In genomic region chr4:93335118-93336003, GRCm38 (mm10) we compare ENCODE assay signal across 8 mouse cellular contexts. TPM values are rescaled to one million over a fixed set of nuclear protein-coding genes. Genes with fewer than 3 reads are reported as not detected.
DNase-seq lines count a peak whose midpoint lies in the region; ATAC-seq and TF ChIP-seq lines count a peak whose summit lies in the region.

TSS of gene Tusc1 (minus strand) at chr4:93335511.

- H3K4me3 ChIP-seq in C2C12 (ENCODE audit: insufficient read depth, poor library complexity, severe bottlenecking), result peak within 1 kb of the TSS; percentile 46
- H3K4me3 ChIP-seq in heart, embryonic 12.5 days, result peak within 1 kb of the TSS; percentile 78
- H3K4me3 ChIP-seq in kidney, postnatal 0 days (replicated peaks; ENCODE audit: low read depth, low read length), result peak within 1 kb of the TSS; percentile 73
- H3K4me3 ChIP-seq in liver, adult 2 months (ENCODE audit: insufficient read depth, low read depth, low read length), result peak within 1 kb of the TSS; percentile 86
- peak within 1 kb of the TSS; percentile 79 for H3K4me3 ChIP-seq in stomach, embryonic 14.5 days (ENCODE audit: low read depth, low read length)

- H3ac ChIP-seq in C2C12 (ENCODE audit: control insufficient read depth, insufficient read length, low read depth), result peak within 1 kb of the TSS; percentile 95

- DNase-seq in brain, embryonic 14.5 days (ENCODE audit: low read depth), result peak; percentile 90
- DNase-seq in kidney, postnatal 0 days (ENCODE audit: low spot score), result peak; percentile 77
- peak; percentile 61 for DNase-seq in liver, adult 2 months (ENCODE audit: extremely low read depth, low read depth, low spot score)

- TF ChIP-seq POLR2A in brain, embryonic 14.5 days (IDR thresholded peaks at IDR 0.05; ENCODE audit: borderline replicate concordance, extremely low read depth, insufficient read depth, insufficient read length, poor library complexity, severe bottlenecking), result peak; percentile 66
- TF ChIP-seq POLR2A in liver, adult 2 months (IDR thresholded peaks at IDR 0.05; ENCODE audit: extremely low read depth, insufficient read depth, low read length), result no peak

- H3K4me1 ChIP-seq in heart, embryonic 12.5 days (replicated peaks), result no peaks in the 10 kb centered on the region
- no peaks in the 10 kb centered on the region for H3K4me1 ChIP-seq in kidney, postnatal 0 days (replicated peaks; ENCODE audit: insufficient read depth, low read length)
- H3K4me1 ChIP-seq in liver, adult 2 months (ENCODE audit: control insufficient read depth, insufficient read depth, low read length), result peaks cover 2% of the 10 kb centered on the region
- no peaks in the 10 kb centered on the region for H3K4me1 ChIP-seq in stomach, embryonic 14.5 days (ENCODE audit: control insufficient read depth, insufficient read depth, low read length)

- TF ChIP-seq CTCF in C2C12 (IDR thresholded peaks at IDR 0.05; ENCODE audit: control insufficient read depth, insufficient read depth, insufficient read length), result no peak
- TF ChIP-seq CTCF in brain, embryonic 14.5 days (IDR thresholded peaks at IDR 0.05; ENCODE audit: borderline replicate concordance, extremely low read depth, insufficient read depth, insufficient read length), result no peak
- 0 out of 2 replicates have a peak, but pooled peaks have one; percentile 5 for TF ChIP-seq CTCF in kidney, postnatal 0 days (IDR thresholded peaks at IDR 0.05; ENCODE audit: low read depth)
- TF ChIP-seq CTCF in liver, adult 2 months (IDR thresholded peaks at IDR 0.05; ENCODE audit: low read depth, low read length), result no peak

- no peaks in the 10 kb centered on the region for H3K36me3 ChIP-seq in C2C12 (ENCODE audit: control insufficient read depth, insufficient read depth)
- no peaks in the 10 kb centered on the region for H3K36me3 ChIP-seq in heart, embryonic 12.5 days
- no peaks in the 10 kb centered on the region for H3K36me3 ChIP-seq in kidney, postnatal 0 days (ENCODE audit: insufficient read depth, low read length)
- no peaks in the 10 kb centered on the region for H3K36me3 ChIP-seq in liver, adult 2 months (ENCODE audit: control insufficient read depth, insufficient read depth, low read length)
- H3K36me3 ChIP-seq in stomach, embryonic 14.5 days (ENCODE audit: control insufficient read depth, insufficient read depth, low read length), result no peaks in the 10 kb centered on the region

- no peaks in the 10 kb centered on the region for H3K9me3 ChIP-seq in heart, embryonic 12.5 days (replicated peaks)
- no peaks in the 10 kb centered on the region for H3K9me3 ChIP-seq in kidney, postnatal 0 days (replicated peaks; ENCODE audit: low read length)
- H3K9me3 ChIP-seq in stomach, embryonic 14.5 days (ENCODE audit: control insufficient read depth, low read depth, low read length), result no peaks in the 10 kb centered on the region

- peak; percentile 83 for ATAC-seq in erythroblast, adult 5-6 weeks (replicated peaks; ENCODE audit: low FRiP score, poor library complexity, severe bottlenecking)
- ATAC-seq in heart, embryonic 12.5 days (ENCODE audit: insufficient number of reproducible peaks, low FRiP score), result peak; percentile 88
- peak; percentile 89 for ATAC-seq in kidney, postnatal 0 days (replicated peaks; ENCODE audit: low FRiP score, low read depth)
- peak; percentile 78 for ATAC-seq in monocyte, adult 5-6 weeks (replicated peaks; ENCODE audit: insufficient number of reproducible peaks, low FRiP score, low TSS enrichment, poor library complexity, severe bottlenecking)
- peak; percentile 89 for ATAC-seq in stomach, embryonic 14.5 days (ENCODE audit: insufficient number of reproducible peaks, insufficient read depth, low FRiP score, low read depth)

- under 1% methylated on average over 81 of the region's 97 CpGs for WGBS in heart, embryonic 12.5 days
- under 1% methylated on average over 72 of the region's 97 CpGs for WGBS in kidney, postnatal 0 days
- WGBS in liver, adult 2 months, result under 1% methylated on average over 95 of the region's 97 CpGs
- WGBS in stomach, embryonic 14.5 days, result under 1% methylated on average over 77 of the region's 97 CpGs

- H3K79me3 ChIP-seq in C2C12 (ENCODE audit: low read depth), result no peaks in the 10 kb centered on the region

- H3K27me3 ChIP-seq in C2C12 (ENCODE audit: control insufficient read depth, insufficient read depth, insufficient read length), result no peaks in the 10 kb centered on the region
- H3K27me3 ChIP-seq in heart, embryonic 12.5 days (replicated peaks), result no peaks in the 10 kb centered on the region
- no peaks in the 10 kb centered on the region for H3K27me3 ChIP-seq in kidney, postnatal 0 days (ENCODE audit: insufficient read depth, low read length)
- H3K27me3 ChIP-seq in liver, adult 2 months (ENCODE audit: control insufficient read depth, insufficient read depth, low read length), result no peaks in the 10 kb centered on the region
- no peaks in the 10 kb centered on the region for H3K27me3 ChIP-seq in stomach, embryonic 14.5 days (ENCODE audit: control insufficient read depth, insufficient read depth, low read length)

- peak within 1 kb of the TSS; percentile 89 for H3K4me2 ChIP-seq in heart, embryonic 12.5 days
- peak within 1 kb of the TSS; percentile 95 for H3K4me2 ChIP-seq in kidney, postnatal 0 days (ENCODE audit: low read length)
- H3K4me2 ChIP-seq in stomach, embryonic 14.5 days (replicated peaks; ENCODE audit: low read depth, low read length), result peak within 1 kb of the TSS; percentile 92

- H3K79me2 ChIP-seq in C2C12 (ENCODE audit: control insufficient read depth, insufficient read depth), result no peaks in the 10 kb centered on the region
- H3K79me2 ChIP-seq in liver, adult 2 months (ENCODE audit: control insufficient read depth, insufficient read depth, low read length), result no peaks in the 10 kb centered on the region

- H3K9ac ChIP-seq in heart, embryonic 12.5 days, result peak within 1 kb of the TSS; percentile 87
- peak within 1 kb of the TSS; percentile 95 for H3K9ac ChIP-seq in kidney, postnatal 0 days (ENCODE audit: low read depth, low read length)
- peak within 1 kb of the TSS; percentile 92 for H3K9ac ChIP-seq in liver, adult 2 months (ENCODE audit: low read depth, low read length)
- peak within 1 kb of the TSS; percentile 75 for H3K9ac ChIP-seq in stomach, embryonic 14.5 days (replicated peaks; ENCODE audit: low read depth, low read length)

- peak within 1 kb of the TSS; percentile 95 for H3K27ac ChIP-seq in heart, embryonic 12.5 days (ENCODE audit: poor library complexity, severe bottlenecking)
- H3K27ac ChIP-seq in kidney, postnatal 0 days, result peak within 1 kb of the TSS; percentile 97
- peak within 1 kb of the TSS; percentile 87 for H3K27ac ChIP-seq in liver, adult 2 months (replicated peaks; ENCODE audit: insufficient read depth, low read depth, low read length)
- H3K27ac ChIP-seq in stomach, embryonic 14.5 days (ENCODE audit: low read length), result peak within 1 kb of the TSS; percentile 96

TF ChIP-seq in C2C12, 6 proteins besides CTCF, POLR2A, EP300 and RAD21:
- no peak for TF ChIP-seq CEBPB (IDR thresholded peaks at IDR 0.05; ENCODE audit: low read depth)
- TF ChIP-seq USF1 (IDR thresholded peaks at IDR 0.05; ENCODE audit: low read depth), result no peak
- TF ChIP-seq MAX (IDR thresholded peaks at IDR 0.05), result peak; percentile 64

RNA-seq across cellular contexts. Expression of gene Tusc1, which starts in this region (rescaled TPM):
- polyA plus RNA-seq in C2C12 (2012; fragmentation: generic; extraction: Trizol), result 12.2 TPM
- polyA plus RNA-seq in brain, embryonic 14.5 days (2012; rRNA removed), result 16.2 and 17.1 TPM in 2 replicates
- 6.5 and 14.6 TPM in 2 replicates for total RNA-seq in erythroblast, adult 5-6 weeks (2015; ENCODE audit: low replicate concordance)
- 4.9 and 5.4 TPM in 2 replicates for total RNA-seq in erythroblast, adult 5-6 weeks (2017; ENCODE audit: low replicate concordance)
- polyA plus RNA-seq in heart, embryonic 12.5 days (2016; fragmentation: Nextera tagmentation; extraction: Ambion mirVana), result 6.9 and 7.2 TPM in 2 replicates
- polyA plus RNA-seq in kidney, postnatal 0 days (2015; fragmentation: Nextera tagmentation; extraction: Ambion mirVana), result 7.2 and 11.0 TPM in 2 replicates
- total RNA-seq in liver, adult 2 months (2014; rRNA removed), result 1.0 and 1.6 TPM in 2 replicates
- 2.8 and 3.5 TPM in 2 replicates for polyA plus RNA-seq in liver, adult 2 months (2012; rRNA removed)
- total RNA-seq in monocyte, adult 5-6 weeks (2017), result 7.4 to 27.1 TPM (median 18.1 TPM) in 3 replicates
- 4.0 and 4.8 TPM in 2 replicates for polyA plus RNA-seq in stomach, embryonic 14.5 days (2014; fragmentation: Nextera tagmentation; extraction: Ambion mirVana)

Comparison
In these comparisons a context has a peak if more than half of its experiments do, and no peak if none do; other contexts are left out.
1. Peak in every context shown above with its lines: DNase-seq, ATAC-seq, H3K4me3 ChIP-seq and H3K27ac ChIP-seq.